Mouse (Mus musculus) stomach, postnatal 0 days (tissue): ENCODE data around the gene Esrrg. TPM values are rescaled to one million over a fixed set of nuclear protein-coding genes. Genes with fewer than 3 reads are reported as not detected.
A peak's percentile ranks its signal among the peaks of the same experiment; 100 is the strongest.

Experiments
- ATAC-seq: fragments of 200-750 bp; cut with Nextera tagmentation; 2 replicates; pipeline ENCODE4 v1.8.0; 2017; ENCODE audit not compliant: low FRiP score, low TSS enrichment
- DNase-seq: peaks from one replicate; pipeline ENCODE4 v3.0.0-alpha.2; 2016; ENCODE audit warnings: low spot score
- H3K27ac ChIP-seq: fragments of 300-500 bp; sonication (generic); replicated peaks from 2 replicates; pipeline ENCODE4 v1.5.1; 2014; ENCODE audit warnings: mild to moderate bottlenecking, control low read depth
- H3K27me3 ChIP-seq: fragments of 300-500 bp; sonication (generic); 2 replicates; pipeline ENCODE4 v1.6.1; 2014; ENCODE audit warnings: low read length; ENCODE audit not compliant: control insufficient read depth, insufficient read depth
- H3K36me3 ChIP-seq: fragments of 300-500 bp; sonication (generic); 2 replicates; pipeline ENCODE4 v1.6.1; 2014; ENCODE audit warnings: low read length, mixed read lengths; ENCODE audit not compliant: control insufficient read depth, insufficient read depth
- H3K4me1 ChIP-seq: fragments of 300-500 bp; sonication (generic); replicated peaks from 2 replicates; pipeline ENCODE4 v1.6.1; 2014; ENCODE audit warnings: antibody characterized with exemption; ENCODE audit not compliant: control insufficient read depth, insufficient read depth
- H3K4me2 ChIP-seq: fragments of 300-500 bp; sonication (generic); replicated peaks from 2 replicates; pipeline ENCODE4 v1.6.1; 2014; ENCODE audit warnings: low read depth, mild to moderate bottlenecking, control low read depth, moderate library complexity
- H3K4me3 ChIP-seq: fragments of 300-500 bp; sonication (generic); 2 replicates; pipeline ENCODE4 v1.5.1; 2014; ENCODE audit warnings: low read depth, low read length, control low read depth
- H3K9ac ChIP-seq: fragments of 300-500 bp; sonication (generic); 2 replicates; pipeline ENCODE4 v1.6.1; 2014; ENCODE audit warnings: mild to moderate bottlenecking, low read length, control low read depth, mixed read lengths
- H3K9me3 ChIP-seq: fragments of 300-500 bp; sonication (generic); 2 replicates; pipeline ENCODE4 v1.6.1; 2016; ENCODE audit warnings: low read length; ENCODE audit not compliant: control insufficient read depth
- CTCF ChIP-seq: IDR thresholded peaks from 2 replicates; pipeline ENCODE4 v1.5.1; 2016; ENCODE audit warnings: antibody characterized with exemption, low read depth, mild to moderate bottlenecking, moderate library complexity
- EP300 ChIP-seq: optimal IDR thresholded peaks from 2 replicates; pipeline ENCODE3; 2016; ENCODE audit warnings: antibody characterized with exemption
- WGBS: fragments of 180-500 bp; shearing (Covaris S2); extraction: QIAGEN DNeasy Blood & Tissue Kit; methylation state at CpG from one replicate; pipeline ENCODE4 v1.1.7; 2014; 5-methylcytosine and 5-hydroxymethylcytosine counted together
- polyA plus RNA-seq: library from polyadenylated mRNA; unstranded; fragments of >200 nt; fragmentation: Nextera tagmentation; extraction: Ambion mirVana; gene quantifications from 2 replicates; pipeline ENCODE4 v1.2.1, GENCODE M21; 2015

Esrrg gene
- polyA plus RNA-seq, 1 experiment from 2014 or later = 7.4 TPM

DNA sequence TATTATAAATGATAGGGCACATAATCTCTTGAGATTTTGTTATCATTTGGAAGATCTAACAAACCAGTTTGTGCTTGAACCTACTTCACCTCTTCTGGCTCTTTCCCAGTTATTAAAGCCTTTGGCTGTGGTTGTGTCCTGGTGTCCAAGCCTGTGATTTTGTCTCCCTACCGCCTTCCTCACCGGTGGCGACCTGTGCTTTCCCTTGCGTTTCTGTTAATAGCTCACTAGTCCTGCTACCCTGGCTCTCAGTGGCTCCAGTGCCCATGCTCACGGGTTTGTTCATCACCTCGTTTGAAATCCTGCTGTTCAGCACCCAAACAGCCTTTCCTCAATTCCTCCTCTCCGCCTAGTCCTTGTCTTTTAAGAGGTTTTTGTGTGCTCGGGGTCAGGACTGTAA, 511.2 kb downstream of the Esrrg start:
- Histone ChIP-seq H3K4me3 (no peak overlapping the region), H3K4me2 (no peak overlapping the region), H3K4me1 (no peaks in the 10 kb centered on the region), H3K9ac (no peak overlapping the region), H3K27me3 (no peaks in the 10 kb centered on the region), H3K9me3 (no peaks in the 10 kb centered on the region), H3K36me3 (no peaks in the 10 kb centered on the region), H3K27ac (no peak overlapping the region)
- no peak for TF ChIP-seq CTCF
- TF ChIP-seq EP300 = no peak
- ATAC-seq (no peak), DNase-seq (no peak)
- WGBS = 78% methylated on average over 8 of the region's 8 CpGs

DNA sequence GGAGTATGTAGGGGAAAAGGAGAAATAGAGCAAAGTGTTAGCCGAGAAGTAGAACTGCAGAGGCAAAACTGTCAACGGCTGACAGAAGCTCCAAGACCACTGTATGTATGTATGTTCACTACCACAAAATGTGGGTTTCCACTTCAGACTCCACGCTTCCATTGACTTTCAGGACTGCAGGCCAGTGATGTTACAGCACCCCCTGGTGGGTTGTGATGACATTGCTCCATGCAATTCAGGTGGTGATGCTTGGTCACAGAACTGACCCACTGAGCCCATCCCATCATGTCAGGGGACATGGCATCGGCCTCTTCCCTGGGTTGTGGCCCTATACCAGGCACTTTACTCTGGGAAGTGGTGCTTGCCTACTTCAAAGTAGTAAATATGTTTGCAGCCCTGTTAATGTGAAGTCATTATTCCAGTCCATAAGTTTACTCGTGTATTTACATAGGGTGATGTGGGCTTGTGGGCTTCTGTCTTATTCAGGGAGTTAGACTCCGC, 517.0 kb downstream of the Esrrg start:
- ATAC-seq (no peak), DNase-seq (no peak)
- Histone ChIP-seq H3K27ac (no peak overlapping the region), H3K9me3 (no peaks in the 10 kb centered on the region), H3K9ac (no peak overlapping the region), H3K27me3 (no peaks in the 10 kb centered on the region), H3K4me1 (no peaks in the 10 kb centered on the region), H3K36me3 (no peaks in the 10 kb centered on the region), H3K4me2 (no peak overlapping the region), H3K4me3 (no peak overlapping the region)
- TF ChIP-seq CTCF = peak; percentile 65
- TF ChIP-seq EP300 = no peak
- WGBS = 86% methylated on average over 6 of the region's 6 CpGs

DNA sequence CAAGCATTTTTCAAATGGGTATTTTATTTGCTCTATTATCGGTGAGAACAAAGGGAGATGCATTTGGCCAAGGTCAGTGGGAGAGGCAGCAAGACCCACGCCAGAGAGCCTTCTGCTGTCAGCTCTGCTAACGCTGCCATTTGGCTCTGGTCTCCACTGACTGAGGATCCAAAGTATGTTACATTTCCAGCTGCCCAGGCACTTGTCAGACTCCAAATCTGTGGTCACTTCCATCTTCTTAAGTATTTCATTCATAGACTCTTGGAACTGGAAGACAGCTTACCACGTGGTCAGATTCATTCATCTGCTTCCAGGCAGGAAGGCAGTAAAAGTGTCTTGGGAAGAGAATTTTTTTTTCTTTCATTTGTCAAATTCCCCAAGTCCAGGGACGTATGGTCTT, 527.5 kb downstream of the Esrrg start:
- H3K4me3 ChIP-seq = no peak overlapping the region
- no peak for DNase-seq
- no peak overlapping the region for H3K9ac ChIP-seq
- no peak for TF ChIP-seq CTCF
- no peak for TF ChIP-seq EP300
- no peak overlapping the region for H3K4me2 ChIP-seq
- WGBS = 31% methylated on average over 5 of the region's 5 CpGs
- no peaks in the 10 kb centered on the region for H3K36me3 ChIP-seq
- no peaks in the 10 kb centered on the region for H3K27me3 ChIP-seq
- no peak for ATAC-seq
- H3K9me3 ChIP-seq = no peaks in the 10 kb centered on the region
- H3K4me1 ChIP-seq = no peaks in the 10 kb centered on the region
- no peak overlapping the region for H3K27ac ChIP-seq

DNA sequence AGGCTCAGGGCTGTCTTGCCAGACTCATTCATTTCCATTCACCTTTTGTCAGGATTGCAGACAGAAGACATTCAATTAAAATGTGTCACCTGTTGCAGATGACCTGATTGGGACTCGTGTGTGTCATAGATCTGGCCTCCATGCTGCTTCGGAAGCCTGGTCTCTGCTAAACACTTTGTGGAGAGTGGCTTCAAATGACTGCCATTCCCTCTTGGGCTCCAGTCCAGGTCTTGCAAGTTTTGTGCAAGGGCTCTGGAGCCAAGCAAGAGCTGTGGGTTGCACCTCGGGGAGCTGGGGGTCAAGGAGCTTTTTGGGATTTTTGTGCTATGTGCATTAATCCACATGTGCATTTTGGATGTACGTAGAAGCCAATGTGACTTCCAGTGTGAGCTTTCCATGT, 530.9 kb downstream of the Esrrg start:
- DNase-seq (no peak), ATAC-seq (no peak)
- H3K4me3 ChIP-seq = no peak overlapping the region
- H3K4me2 ChIP-seq = no peak overlapping the region
- no peaks in the 10 kb centered on the region for H3K36me3 ChIP-seq
- no peak overlapping the region for H3K27ac ChIP-seq
- WGBS = 50% methylated on average over 4 of the region's 4 CpGs
- H3K4me1 ChIP-seq = no peaks in the 10 kb centered on the region
- TF ChIP-seq EP300 (no peak), CTCF (no peak)
- H3K27me3 ChIP-seq = no peaks in the 10 kb centered on the region
- no peak overlapping the region for H3K9ac ChIP-seq
- H3K9me3 ChIP-seq = no peaks in the 10 kb centered on the region

DNA sequence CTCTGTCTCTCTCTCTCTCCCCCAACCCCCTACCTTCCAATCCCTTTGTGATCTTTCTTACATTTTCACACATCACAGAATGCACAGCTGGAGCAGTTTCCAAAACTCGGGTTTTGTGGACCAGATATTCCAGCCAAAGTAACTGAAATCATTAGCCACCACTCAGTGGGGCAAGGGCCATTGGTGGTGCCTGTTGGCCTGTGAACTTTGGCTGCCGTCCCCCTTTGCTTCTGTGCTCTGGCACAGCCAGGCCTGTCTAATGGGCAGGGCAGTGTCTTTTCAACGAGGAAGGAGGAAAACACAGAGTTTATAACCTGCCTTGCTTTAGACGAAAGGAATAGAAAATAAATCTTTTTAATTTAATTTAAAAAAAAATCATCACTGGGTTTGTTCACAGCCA, 531.6 kb downstream of the Esrrg start:
- ATAC-seq (no peak), DNase-seq (no peak)
- no peaks in the 10 kb centered on the region for H3K4me1 ChIP-seq
- no peak overlapping the region for H3K9ac ChIP-seq
- no peaks in the 10 kb centered on the region for H3K36me3 ChIP-seq
- H3K27me3 ChIP-seq = no peaks in the 10 kb centered on the region
- no peaks in the 10 kb centered on the region for H3K9me3 ChIP-seq
- whole genome bisulfite sequencing = 71% methylated on average over 4 of the region's 4 CpGs
- no peak overlapping the region for H3K27ac ChIP-seq
- H3K4me2 ChIP-seq = no peak overlapping the region
- H3K4me3 ChIP-seq = no peak overlapping the region
- TF ChIP-seq CTCF (no peak), EP300 (no peak)

DNA sequence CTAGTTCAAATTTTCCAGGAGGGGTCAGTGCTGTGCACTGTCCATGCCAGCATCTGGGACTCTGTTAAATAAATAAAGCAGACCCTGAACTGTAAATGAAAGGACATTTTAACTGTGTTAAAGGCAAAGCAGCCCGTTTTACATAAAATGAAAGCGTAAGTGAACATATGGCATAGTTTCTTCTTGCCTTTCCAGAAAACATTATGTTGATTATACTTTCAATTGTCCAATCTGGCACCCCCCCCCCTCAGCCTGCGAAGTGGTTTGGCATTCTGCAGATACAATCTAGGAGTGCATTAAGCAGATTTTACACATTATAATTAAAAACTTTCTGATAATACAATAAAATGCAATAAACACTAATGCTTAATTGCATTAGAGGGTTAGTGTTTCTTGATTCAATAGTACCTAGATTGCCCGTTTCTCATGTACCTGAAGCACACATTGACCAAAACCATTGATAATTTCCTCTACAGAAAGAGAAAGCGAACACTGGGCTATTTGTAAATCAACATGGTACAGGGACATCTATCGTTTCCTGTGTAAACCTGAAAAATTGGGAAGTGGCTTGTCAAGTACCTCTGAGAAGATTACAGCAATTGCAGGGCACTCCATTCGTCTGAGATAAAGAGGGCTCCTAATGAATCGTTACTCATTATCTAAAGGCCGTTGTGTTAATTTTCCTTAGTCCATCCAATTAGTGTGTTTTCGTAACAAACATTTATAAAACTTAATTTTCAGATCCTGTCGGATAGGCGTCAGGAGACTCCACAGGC, 539.0 kb downstream of the Esrrg start:
- ATAC-seq (no peak), DNase-seq (no peak)
- H3K36me3 ChIP-seq = no peaks in the 10 kb centered on the region
- no peak for TF ChIP-seq CTCF
- H3K4me3 ChIP-seq = no peak overlapping the region
- H3K4me2 ChIP-seq = no peak overlapping the region
- no peak overlapping the region for H3K27ac ChIP-seq
- no peaks in the 10 kb centered on the region for H3K27me3 ChIP-seq
- no peaks in the 10 kb centered on the region for H3K4me1 ChIP-seq
- 79% methylated on average over 12 of the region's 12 CpGs for WGBS
- no peaks in the 10 kb centered on the region for H3K9me3 ChIP-seq
- H3K9ac ChIP-seq = no peak overlapping the region
